Mouse (Mus musculus) liver, postnatal 0 days (tissue): ENCODE measurements around the gene Pdzd8. TPM values are rescaled to one million over a fixed set of nuclear protein-coding genes. Genes with fewer than 3 reads are reported as not detected.
A peak's percentile ranks its signal among the peaks of the same experiment; 100 is the strongest.

Experiments used
- ATAC-seq: fragments of 200-750 bp; cut with Nextera tagmentation; 2 replicates; pipeline ENCODE4 v1.8.0; 2017; ENCODE audit warnings: mild to moderate bottlenecking, moderate library complexity
- DNase-seq: peaks from one replicate; pipeline ENCODE4 v3.0.0-alpha.2; 2016
- H3K27ac ChIP-seq: fragments of 300-500 bp; sonication (generic); 2 replicates; pipeline ENCODE4 v1.5.1; 2014; ENCODE audit warnings: antibody characterized with exemption, moderate library complexity, mild to moderate bottlenecking, low read depth
- H3K27me3 ChIP-seq: fragments of 300-500 bp; sonication (generic); 2 replicates; pipeline ENCODE4 v1.6.1; 2014; ENCODE audit warnings: low read length, control low read depth, mixed read lengths; ENCODE audit not compliant: insufficient read depth
- H3K36me3 ChIP-seq: fragments of 300-500 bp; sonication (generic); replicated peaks from 2 replicates; pipeline ENCODE4 v1.6.1; 2014; ENCODE audit warnings: mild to moderate bottlenecking, control low read depth, low read length, moderate library complexity, mixed read lengths; ENCODE audit not compliant: insufficient read depth
- H3K4me1 ChIP-seq: fragments of 300-500 bp; sonication (generic); 2 replicates; pipeline ENCODE4 v1.6.1; 2014; ENCODE audit warnings: antibody characterized with exemption, mild to moderate bottlenecking, control low read depth; ENCODE audit not compliant: insufficient read depth
- H3K4me2 ChIP-seq: fragments of 300-500 bp; sonication (generic); 2 replicates; pipeline ENCODE4 v1.6.1; 2014; ENCODE audit warnings: low read depth, mild to moderate bottlenecking, low read length, moderate library complexity, mixed read lengths
- H3K4me3 ChIP-seq: fragments of 300-500 bp; sonication (generic); 2 replicates; pipeline ENCODE4 v1.5.1; 2014; ENCODE audit warnings: low read depth, low read length
- H3K9ac ChIP-seq: fragments of 300-500 bp; sonication (generic); replicated peaks from 2 replicates; pipeline ENCODE4 v1.6.1; 2014; ENCODE audit warnings: mild to moderate bottlenecking, moderate library complexity
- H3K9me3 ChIP-seq: fragments of 300-500 bp; sonication (generic); 2 replicates; pipeline ENCODE4 v1.6.1; 2016; ENCODE audit warnings: mild to moderate bottlenecking, control low read depth, low read length, mixed read lengths
- CTCF ChIP-seq: sonication (generic); IDR thresholded peaks from 2 replicates; pipeline ENCODE4 v1.5.1; 2016; ENCODE audit warnings: antibody characterized with exemption, low read depth
- EP300 ChIP-seq: IDR thresholded peaks from 2 replicates; pipeline ENCODE4 v1.6.1; 2016; ENCODE audit warnings: antibody characterized with exemption, low read depth, mild to moderate bottlenecking
- WGBS: fragments of 180-500 bp; shearing (Covaris S2); extraction: QIAGEN DNeasy Blood & Tissue Kit; methylation state at CpG from one replicate; pipeline ENCODE4 v1.1.7; 2014; ENCODE audit not compliant: insufficient replicate concordance; 5-methylcytosine and 5-hydroxymethylcytosine counted together
- polyA plus RNA-seq: library from polyadenylated mRNA; unstranded; fragments of >200 nt; fragmentation: Nextera tagmentation; extraction: Ambion mirVana; gene quantifications from 2 replicates; pipeline ENCODE4 v1.2.1, GENCODE M21; 2015

The Pdzd8 gene
- polyA plus RNA-seq, 1 experiment from 2014 or later: 3.4 TPM

DNA sequence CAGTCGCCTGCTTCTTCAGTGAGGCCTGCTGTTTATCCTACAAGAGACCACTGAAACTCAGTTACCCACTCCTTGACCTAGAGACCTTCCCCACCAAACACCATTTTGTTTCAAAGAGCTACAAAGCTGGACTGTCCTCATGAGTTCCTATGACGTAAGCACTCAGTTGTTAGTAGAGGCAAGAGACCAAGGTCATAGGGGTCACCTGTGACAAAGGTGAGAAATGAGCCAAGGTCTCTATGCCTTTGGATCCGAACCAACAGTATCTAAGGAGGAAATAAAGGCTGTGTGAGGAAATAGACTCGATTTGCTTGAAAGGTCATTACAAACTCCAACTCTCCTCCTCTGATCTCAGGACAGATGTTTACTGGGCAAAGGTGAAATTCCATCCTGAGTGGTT is 25.4 kb upstream of the Pdzd8 start:
- H3K4me3 ChIP-seq: no peak overlapping the region
- TF ChIP-seq EP300 (no peak), CTCF (no peak)
- H3K4me1 ChIP-seq: peaks cover 18% of the 10 kb centered on the region
- no peaks in the 10 kb centered on the region for H3K9me3 ChIP-seq
- no peak overlapping the region for H3K4me2 ChIP-seq
- H3K27ac ChIP-seq: peak overlapping the region; percentile 7; the same call in 1 of the 2 replicates
- ATAC-seq (peak; percentile 77), DNase-seq (no peak)
- no peak overlapping the region for H3K9ac ChIP-seq
- H3K36me3 ChIP-seq: no peaks in the 10 kb centered on the region
- H3K27me3 ChIP-seq: no peaks in the 10 kb centered on the region
- 59% methylated on average over 4 of the region's 4 CpGs for WGBS

GRCm38 (mm10) chr19:59367892-59368291 is 22.3 kb upstream of the Pdzd8 start:
- Histone ChIP-seq H3K9me3 (no peaks in the 10 kb centered on the region), H3K27ac (no peak overlapping the region), H3K9ac (no peak overlapping the region), H3K27me3 (no peaks in the 10 kb centered on the region), H3K4me2 (no peak overlapping the region), H3K4me3 (no peak overlapping the region), H3K4me1 (peaks cover 31% of the 10 kb centered on the region), H3K36me3 (no peaks in the 10 kb centered on the region)
- TF ChIP-seq EP300 (no peak), CTCF (no peak)
- ATAC-seq: no peak
- WGBS: 70% methylated on average over 4 of the region's 4 CpGs
- no peak for DNase-seq

DNA sequence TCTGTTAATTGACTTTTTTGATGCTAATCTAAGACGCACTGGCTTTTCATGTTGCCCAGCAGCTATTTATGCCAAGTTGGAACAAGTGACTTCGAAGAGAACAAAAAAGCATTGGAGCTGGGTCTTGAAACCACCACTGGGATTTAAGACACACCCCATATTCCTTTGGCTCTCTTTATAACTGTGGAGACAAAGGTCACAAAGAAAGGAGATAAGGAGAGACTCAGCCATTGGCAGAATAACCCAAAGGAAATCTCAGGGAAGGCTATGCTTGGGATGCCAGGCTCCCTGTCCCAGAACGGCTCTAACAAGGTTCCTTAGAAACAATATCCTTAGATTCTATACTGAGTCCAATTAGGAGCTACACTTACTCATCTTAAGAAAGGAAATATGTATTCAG is 21.1 kb upstream of the Pdzd8 start:
- TF ChIP-seq CTCF (no peak), EP300 (no peak)
- DNase-seq: no peak
- no peak overlapping the region for H3K27ac ChIP-seq
- H3K4me2 ChIP-seq: no peak overlapping the region
- H3K4me3 ChIP-seq: no peak overlapping the region
- no peaks in the 10 kb centered on the region for H3K27me3 ChIP-seq
- ATAC-seq: no peak
- H3K36me3 ChIP-seq: no peaks in the 10 kb centered on the region
- WGBS: 66% methylated on average over 3 of the region's 3 CpGs
- no peaks in the 10 kb centered on the region for H3K9me3 ChIP-seq
- H3K9ac ChIP-seq: no peak overlapping the region
- peaks cover 38% of the 10 kb centered on the region for H3K4me1 ChIP-seq

GRCm38 (mm10) chr19:59363666-59364065 is 18.1 kb upstream of the Pdzd8 start:
- no peak overlapping the region for H3K4me2 ChIP-seq
- DNase-seq (no peak), ATAC-seq (no peak)
- no peaks in the 10 kb centered on the region for H3K36me3 ChIP-seq
- WGBS: 47% methylated on average over 3 of the region's 3 CpGs
- no peaks in the 10 kb centered on the region for H3K9me3 ChIP-seq
- H3K4me3 ChIP-seq: no peak overlapping the region
- H3K27ac ChIP-seq: no peak overlapping the region
- TF ChIP-seq CTCF: no peak
- no peak for TF ChIP-seq EP300
- no peak overlapping the region for H3K9ac ChIP-seq
- peaks cover 40% of the 10 kb centered on the region for H3K4me1 ChIP-seq
- no peaks in the 10 kb centered on the region for H3K27me3 ChIP-seq

DNA sequence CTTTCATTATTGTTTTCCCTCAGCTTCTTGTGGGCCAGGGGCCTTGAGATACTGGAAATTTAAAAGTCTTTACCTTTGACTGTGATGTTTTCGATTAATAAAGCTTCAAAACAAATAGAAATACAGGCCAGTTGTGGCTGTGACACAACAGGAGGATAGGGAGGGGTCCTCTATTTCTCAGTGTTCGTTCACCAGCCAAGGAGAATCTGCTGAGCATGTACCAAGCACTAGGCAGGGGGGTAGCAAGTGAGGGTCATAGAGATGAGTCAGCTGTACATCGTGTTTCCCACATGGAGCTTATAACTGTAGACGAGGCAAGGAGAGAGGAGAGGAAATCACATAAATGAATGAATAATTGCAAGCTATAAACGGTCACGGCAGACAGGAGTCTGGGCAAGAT is 17.1 kb upstream of the Pdzd8 start:
- H3K27me3 ChIP-seq: no peaks in the 10 kb centered on the region
- H3K9me3 ChIP-seq: no peaks in the 10 kb centered on the region
- no peak for TF ChIP-seq CTCF
- no peak for TF ChIP-seq EP300
- H3K4me2 ChIP-seq: no peak overlapping the region
- no peak overlapping the region for H3K9ac ChIP-seq
- no peak overlapping the region for H3K27ac ChIP-seq
- no peaks in the 10 kb centered on the region for H3K36me3 ChIP-seq
- WGBS: 79% methylated on average over 6 of the region's 6 CpGs
- no peak overlapping the region for H3K4me3 ChIP-seq
- ATAC-seq (no peak), DNase-seq (no peak)
- peaks cover 36% of the 10 kb centered on the region for H3K4me1 ChIP-seq

DNA sequence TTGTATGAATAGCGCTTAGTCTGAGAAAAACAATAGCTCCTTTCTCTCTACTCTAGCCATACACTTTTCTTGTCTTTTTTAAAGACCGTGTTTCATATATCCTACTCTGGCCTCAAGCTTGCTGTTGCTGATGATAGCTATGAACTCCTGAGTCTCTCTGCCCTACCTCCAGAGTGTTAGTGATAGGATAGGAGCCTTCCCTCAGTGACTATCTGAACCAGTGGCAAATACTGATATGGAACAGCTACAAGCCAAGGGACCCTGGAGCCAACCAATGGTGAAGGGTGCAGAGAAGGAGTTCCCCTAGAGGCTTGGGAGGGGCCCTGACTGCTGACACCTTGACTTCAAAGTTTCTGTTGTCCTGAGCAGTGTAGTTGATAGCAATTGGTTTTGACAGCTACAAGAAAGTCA is 14.9 kb upstream of the Pdzd8 start:
- peak; percentile 90 for TF ChIP-seq EP300
- 0 out of 2 replicates have a peak, but pooled peaks have one; percentile 6 for TF ChIP-seq CTCF
- Histone ChIP-seq H3K4me3 (no peak overlapping the region), H3K4me2 (0 out of 2 replicates have a peak overlapping the region, but pooled peaks have one; percentile 4), H3K9ac (no peak overlapping the region), H3K27me3 (no peaks in the 10 kb centered on the region), H3K9me3 (no peaks in the 10 kb centered on the region), H3K36me3 (no peaks in the 10 kb centered on the region), H3K27ac (peak overlapping the region; percentile 35), H3K4me1 (peaks cover 36% of the 10 kb centered on the region)
- ATAC-seq: peak; percentile 97
- no peak for DNase-seq
- 55% methylated on average over 2 of the region's 2 CpGs for WGBS

GRCm38 (mm10) chr19:59359202-59359601 is 13.6 kb upstream of the Pdzd8 start:
- ATAC-seq (no peak), DNase-seq (no peak)
- Histone ChIP-seq H3K36me3 (no peaks in the 10 kb centered on the region), H3K9ac (no peak overlapping the region), H3K27me3 (no peaks in the 10 kb centered on the region), H3K4me3 (no peak overlapping the region), H3K4me1 (peaks cover 39% of the 10 kb centered on the region), H3K9me3 (no peaks in the 10 kb centered on the region), H3K4me2 (no peak overlapping the region), H3K27ac (no peak overlapping the region)
- TF ChIP-seq CTCF: no peak
- TF ChIP-seq EP300: 0 out of 2 replicates have a peak, but pooled peaks have one; percentile 28
- 19% methylated on average over 4 of the region's 4 CpGs for whole genome bisulfite sequencing
